Mouse (Mus musculus) yolk sac, embryonic 10.5 days (tissue): ENCODE results near the gene Dkk1.
"Not testable (repeated sequence)": the region's sequence is repeated elsewhere in the genome, so short reads cannot be mapped to it uniquely, and the experiment has no call there.

Source experiments
- DNase-seq: peaks from one replicate; pipeline ENCODE4 v3.0.0-alpha.2; 2017; ENCODE audit warnings: low spot score

Dkk1 gene

DNA sequence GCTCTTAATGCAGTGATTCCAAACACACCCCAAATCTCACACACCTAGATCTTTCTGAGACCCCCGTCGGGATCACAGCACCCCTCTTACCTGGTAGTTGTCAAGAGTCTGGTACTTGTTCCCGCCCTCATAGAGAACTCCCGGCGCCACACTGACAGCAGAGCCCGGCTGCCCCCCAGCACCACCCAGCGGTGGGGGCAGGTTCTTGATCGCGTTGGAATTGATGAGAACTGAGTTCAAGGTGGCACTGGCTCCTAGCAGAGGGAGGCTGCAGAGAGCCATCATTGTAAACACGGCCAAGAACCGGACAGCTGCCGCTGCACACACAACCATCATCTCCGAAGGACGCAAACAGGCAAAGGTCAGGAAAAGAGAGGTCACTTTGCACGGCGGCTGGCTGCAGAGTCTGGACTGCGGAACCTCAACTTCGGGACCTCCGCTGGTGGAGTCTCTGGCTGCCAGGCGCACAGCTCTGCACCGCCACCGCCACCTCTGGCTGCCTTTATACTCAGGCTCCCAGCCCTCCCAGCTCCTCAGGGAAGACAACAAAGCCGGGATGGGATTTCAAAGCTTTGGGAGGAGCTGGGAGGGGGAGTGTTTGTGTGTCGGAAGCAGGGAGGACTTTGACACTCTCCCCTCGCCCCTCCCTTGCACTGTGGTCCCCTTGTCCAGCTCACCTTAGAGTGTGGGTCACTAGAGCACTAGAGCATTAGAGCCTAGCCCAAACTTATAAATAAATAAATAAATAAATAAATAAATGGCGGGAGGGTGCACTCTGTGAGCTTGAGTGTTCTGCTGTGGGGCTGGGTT lies at the start of gene Dkk1:
Dkk1 (minus strand) TSS at position 622 of the 810 bp plus-strand sequence.
- DNase-seq, result peak; percentile 70

- no peak for DNase-seq
These were observed 36.9 kb upstream of the Dkk1 start for GRCm38 (mm10) chr19:30586366-30586765.

- no peak for DNase-seq
These were observed 15.1 kb upstream of the Dkk1 start for GRCm38 (mm10) chr19:30564516-30564915.

DNA sequence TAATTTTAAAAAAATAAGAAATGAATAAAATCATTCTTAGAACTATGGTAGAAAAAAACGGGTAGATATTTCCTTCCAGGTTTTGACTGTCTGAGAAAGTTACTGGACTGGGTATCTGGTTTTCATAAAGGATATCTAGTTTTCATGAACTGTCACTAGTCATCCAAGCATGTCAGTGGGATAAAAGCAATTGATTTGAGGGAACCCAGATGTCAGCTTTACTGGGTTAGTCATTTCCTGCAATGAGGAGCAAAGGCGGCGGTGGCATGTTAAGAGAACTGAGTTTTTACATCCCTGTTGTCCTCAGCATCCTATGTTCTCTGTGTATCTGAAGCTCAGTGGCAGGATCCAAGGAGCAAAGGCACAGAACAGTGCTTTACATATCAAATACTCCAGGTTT lies 14.4 kb upstream of the Dkk1 start:
- no peak for DNase-seq

DNA sequence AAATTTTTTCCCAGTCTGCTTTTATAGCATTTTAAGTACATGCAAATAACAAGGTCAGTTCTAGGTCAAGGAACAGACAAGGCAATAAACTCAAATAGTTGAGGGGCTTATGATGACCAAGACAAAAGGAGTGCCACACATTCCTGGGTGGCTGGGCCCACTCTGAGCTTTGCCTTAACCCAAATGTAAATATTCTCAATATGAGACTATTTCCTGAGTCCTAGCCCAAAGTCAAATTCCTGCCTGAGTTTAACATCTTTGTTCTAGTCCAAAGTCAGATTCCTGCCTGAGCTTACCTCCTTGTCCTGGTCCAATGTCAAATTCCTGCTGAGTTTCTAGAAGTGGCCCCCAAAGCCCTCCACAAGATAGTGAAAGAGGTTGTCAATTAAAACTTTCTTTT lies 8.6 kb upstream of the Dkk1 start:
- DNase-seq, result no peak

GRCm38 (mm10) chr19:30554467-30554881 lies 5.0 kb upstream of the Dkk1 start:
- DNase-seq, result peak; percentile 45

DNA sequence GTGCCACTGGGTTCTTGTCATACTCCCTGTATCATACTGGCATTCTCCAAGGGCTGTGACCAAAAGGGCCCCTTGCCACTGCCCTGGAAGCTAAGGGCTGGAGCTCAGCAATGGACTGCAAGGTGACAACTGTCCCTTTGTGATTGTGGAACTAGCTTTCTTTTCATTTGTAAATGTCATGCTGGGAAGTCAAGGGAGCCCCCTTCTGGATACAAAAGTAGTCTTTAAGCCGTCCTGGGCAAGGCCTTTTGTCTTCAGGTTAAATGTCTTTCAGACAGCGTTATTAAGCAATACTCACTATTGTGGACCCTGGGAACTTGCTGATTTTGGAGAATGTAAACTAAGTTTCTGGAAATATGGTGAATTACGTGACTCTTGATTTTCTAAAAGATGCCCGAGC lies 4.3 kb upstream of the Dkk1 start:
- DNase-seq, result no peak

GRCm38 (mm10) chr19:30552260-30552659 lies 2.8 kb upstream of the Dkk1 start:
- DNase-seq, result no peak

GRCm38 (mm10) chr19:30549854-30550647 lies 586 bp upstream of the Dkk1 start:
- no peak for DNase-seq

GRCm38 (mm10) chr19:30548411-30549043 lies 938 bp downstream of the Dkk1 start:
- peak; percentile 27 for DNase-seq

GRCm38 (mm10) chr19:30539365-30539941 lies 10.0 kb downstream of the Dkk1 start:
- not testable (repeated sequence) for DNase-seq

GRCm38 (mm10) chr19:30516771-30517170 lies 32.7 kb downstream of the Dkk1 start:
- DNase-seq, result peak; percentile 79

DNA sequence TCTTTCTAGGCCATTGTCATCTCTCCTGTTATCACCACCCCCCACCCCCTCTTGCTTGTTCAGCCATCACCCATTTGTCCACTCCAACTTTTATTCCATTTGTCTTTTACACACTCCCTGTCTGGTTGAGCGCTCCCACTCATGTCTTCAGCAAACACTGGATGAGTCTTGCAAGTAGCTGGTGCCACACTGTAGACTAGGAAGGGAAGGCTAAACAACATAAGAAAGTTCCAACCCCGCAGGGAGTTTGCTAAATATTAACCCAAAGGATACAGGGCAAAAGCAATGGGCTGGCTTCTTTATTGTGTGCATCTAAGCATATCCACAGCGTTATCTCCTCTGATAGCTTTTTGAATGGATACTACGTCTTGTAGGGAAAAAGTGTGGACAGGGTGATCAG lies 39.0 kb downstream of the Dkk1 start:
- no peak for DNase-seq

DNA sequence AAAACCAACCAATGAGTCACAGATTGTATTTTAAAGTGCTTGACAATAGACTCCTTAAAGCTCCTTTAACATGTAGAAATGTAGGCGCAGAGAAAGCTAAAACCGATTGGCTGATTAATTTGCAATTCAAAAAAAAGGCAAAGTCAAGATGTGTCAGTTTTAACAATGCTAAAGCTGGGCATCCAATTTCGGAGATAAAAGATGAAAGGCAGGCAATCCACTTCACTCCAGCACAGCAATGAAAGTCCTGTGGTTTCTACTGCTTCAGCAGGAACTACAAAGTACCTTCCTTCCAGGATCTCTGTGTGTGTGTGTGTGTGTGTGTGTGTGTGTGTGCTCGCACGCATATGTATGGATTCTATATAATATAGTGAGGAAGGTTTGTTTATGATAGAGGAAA lies 44.0 kb downstream of the Dkk1 start:
- no peak for DNase-seq
